36 mouse cellular contexts compared by ENCODE assay signal in the genomic region with DNA sequence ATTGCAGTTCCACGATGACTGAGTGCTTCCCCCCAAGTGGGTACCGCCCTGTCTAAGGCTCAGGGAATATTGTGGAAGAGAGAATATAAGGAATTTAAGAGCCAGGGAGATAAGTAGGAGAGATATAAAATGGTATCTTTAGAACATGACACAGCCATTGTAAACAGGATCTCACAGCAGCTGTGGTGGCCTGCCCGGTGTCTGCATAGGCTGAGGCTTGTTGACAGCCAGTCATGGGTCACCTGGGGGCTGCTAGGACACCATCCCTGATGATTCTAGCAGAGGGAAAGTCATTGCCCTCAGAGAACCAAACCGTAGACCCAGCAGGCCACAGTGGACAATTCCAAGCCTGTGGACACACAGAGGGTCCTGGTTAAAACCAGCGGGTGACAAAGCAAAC. TPM values are rescaled to one million over a fixed set of nuclear protein-coding genes. Genes with fewer than 3 reads are reported as not detected.
"Had no signal": no experiment of that assay in that cellular context is flagged by ENCODE, and none has a peak within 500 bp of the region (broad histone marks: within the 10 kb centered on the region; RNA-seq: fewer than 3 reads in every experiment).

No protein-coding gene starts in this region.

- H3K9ac ChIP-seq: heart, embryonic 12.5 days; heart, embryonic 13.5 days; heart, embryonic 15.5 days; hindbrain, embryonic 12.5 days; hindbrain, embryonic 13.5 days; hindbrain, embryonic 14.5 days; hindbrain, embryonic 15.5 days; intestine, embryonic 15.5 days; kidney, embryonic 15.5 days had no signal

- H3K9me3 ChIP-seq: heart, embryonic 10.5 days; heart, embryonic 12.5 days; heart, embryonic 13.5 days; heart, embryonic 15.5 days; hindbrain, embryonic 10.5 days; hindbrain, embryonic 12.5 days; hindbrain, embryonic 13.5 days; hindbrain, embryonic 15.5 days; intestine, embryonic 15.5 days; kidney, embryonic 15.5 days had no signal

- H3K4me3 ChIP-seq: heart, embryonic 10.5 days; heart, embryonic 12.5 days; heart, embryonic 13.5 days; heart, embryonic 15.5 days; hindbrain, embryonic 10.5 days; hindbrain, embryonic 12.5 days; hindbrain, embryonic 13.5 days; hindbrain, embryonic 15.5 days; intestine, embryonic 15.5 days; kidney, embryonic 15.5 days; layer of hippocampus, adult 2 months; left cerebral cortex, adult 2 months had no signal

- H3K36me3 ChIP-seq: heart, embryonic 10.5 days; heart, embryonic 12.5 days; heart, embryonic 13.5 days; heart, embryonic 15.5 days; hindbrain, embryonic 10.5 days; hindbrain, embryonic 12.5 days; hindbrain, embryonic 13.5 days; hindbrain, embryonic 15.5 days; intestine, embryonic 15.5 days; kidney, embryonic 15.5 days had no signal

- H3K27me3 ChIP-seq: heart, embryonic 13.5 days; heart, embryonic 15.5 days; hindbrain, embryonic 12.5 days; hindbrain, embryonic 13.5 days; hindbrain, embryonic 15.5 days; intestine, embryonic 15.5 days; kidney, embryonic 15.5 days had no signal

- H3K27ac ChIP-seq: heart, embryonic 10.5 days; heart, embryonic 13.5 days; heart, embryonic 15.5 days; hindbrain, embryonic 10.5 days; hindbrain, embryonic 12.5 days; hindbrain, embryonic 13.5 days; hindbrain, embryonic 14.5 days; hindbrain, embryonic 15.5 days; hindbrain, postnatal 0 days; intestine, embryonic 15.5 days; kidney, embryonic 15.5 days; kidney, postnatal 0 days; layer of hippocampus, adult 2 months; left cerebral cortex, adult 2 months had no signal

- DNase-seq: heart, postnatal 10 days; heart, postnatal 14 days; heart, postnatal 36 days; heart, postnatal 4 days; kidney, adult 11 months; kidney, adult 18-20 months; kidney, adult 2 months; kidney, adult 8-10 months; kidney, adult 9 months; kidney, postnatal 10 days; kidney, postnatal 14 days; kidney, postnatal 25 days; kidney, postnatal 36 days; kidney, postnatal 4 days; layer of hippocampus, adult 9-11 months; layer of hippocampus, postnatal 36 days had no signal

- ATAC-seq: hindbrain, embryonic 16.5 days; hindbrain, postnatal 0 days; inflammation-experienced regulatory T-cells, adult 6 months; intestine, embryonic 15.5 days; intestine, embryonic 16.5 days; intestine, postnatal 0 days had no signal

- H3K4me1 ChIP-seq: heart, embryonic 15.5 days; intestine, embryonic 15.5 days; kidney, embryonic 15.5 days had no signal

- H3K4me2 ChIP-seq: heart, embryonic 11.5 days; heart, embryonic 12.5 days; heart, embryonic 13.5 days; heart, embryonic 15.5 days; hindbrain, embryonic 12.5 days; hindbrain, embryonic 13.5 days; hindbrain, embryonic 14.5 days; hindbrain, embryonic 15.5 days; intestine, embryonic 15.5 days; kidney, embryonic 15.5 days had no signal

RNA-seq across cellular contexts. Expression of gene Jph4, which starts 34.2 kb away (rescaled TPM):
- polyA plus RNA-seq: inflammation-experienced regulatory T-cells, adult 6 months had no signal
